Mouse (Mus musculus): ENCODE results near the gene Frmpd4.

Frmpd4 gene

GRCm38 (mm10) chrX:168577131-168577530 is at the start of gene Frmpd4:
Gene Frmpd4 (minus strand): TSS chrX:168577231.
- no peak for DNase-seq

- DNase-seq, result no peak
Observed at GRCm38 (mm10) chrX:168595193-168595592, 18.2 kb upstream of the Frmpd4 start.

- no peak for DNase-seq
Observed at GRCm38 (mm10) chrX:168584303-168584702, 7.3 kb upstream of the Frmpd4 start.

GRCm38 (mm10) chrX:168571808-168572207 is 5.2 kb downstream of the Frmpd4 start:
- no peak for DNase-seq

GRCm38 (mm10) chrX:168569231-168569630 is 7.8 kb downstream of the Frmpd4 start:
- DNase-seq, result no peak

- DNase-seq, result no peak
Observed at GRCm38 (mm10) chrX:168505254-168505653, 71.8 kb downstream of the Frmpd4 start.

- no peak for DNase-seq
Observed at GRCm38 (mm10) chrX:168455233-168455632, 121.8 kb downstream of the Frmpd4 start.

GRCm38 (mm10) chrX:168431206-168431605 is 145.8 kb downstream of the Frmpd4 start:
- no peak for DNase-seq

GRCm38 (mm10) chrX:168429814-168430213 is 147.2 kb downstream of the Frmpd4 start:
- no peak for DNase-seq

GRCm38 (mm10) chrX:168415403-168415802 is 161.6 kb downstream of the Frmpd4 start:
- peak; percentile 68 for DNase-seq

GRCm38 (mm10) chrX:168403512-168403911 is 173.5 kb downstream of the Frmpd4 start:
- no peak for DNase-seq

- DNase-seq, result no peak
Observed at GRCm38 (mm10) chrX:168350431-168350830, 226.6 kb downstream of the Frmpd4 start.

- no peak for DNase-seq
Observed at GRCm38 (mm10) chrX:168349320-168350225, 227.5 kb downstream of the Frmpd4 start.

- DNase-seq, result no peak
Observed at GRCm38 (mm10) chrX:168338212-168338611, 238.8 kb downstream of the Frmpd4 start.

- no peak for DNase-seq
Observed at GRCm38 (mm10) chrX:168325161-168325560, 251.9 kb downstream of the Frmpd4 start.

- no peak for DNase-seq
Observed at GRCm38 (mm10) chrX:168312158-168312557, 264.9 kb downstream of the Frmpd4 start.

GRCm38 (mm10) chrX:168310143-168310542 is 266.9 kb downstream of the Frmpd4 start:
- DNase-seq, result no peak

GRCm38 (mm10) chrX:168292506-168292905 is 284.5 kb downstream of the Frmpd4 start:
- no peak for DNase-seq

GRCm38 (mm10) chrX:168207034-168207433 is 370.0 kb downstream of the Frmpd4 start:
- DNase-seq, result no peak

GRCm38 (mm10) chrX:168191944-168192343 is 385.1 kb downstream of the Frmpd4 start:
- DNase-seq, result no peak

- no peak for DNase-seq
Observed at GRCm38 (mm10) chrX:168189563-168189962, 387.5 kb downstream of the Frmpd4 start.

GRCm38 (mm10) chrX:168163001-168163400 is 414.0 kb downstream of the Frmpd4 start:
- no peak for DNase-seq

GRCm38 (mm10) chrX:168158866-168159265 is 418.2 kb downstream of the Frmpd4 start:
- DNase-seq, result no peak

GRCm38 (mm10) chrX:168141051-168141450 is 436.0 kb downstream of the Frmpd4 start:
- DNase-seq, result no peak

- DNase-seq, result peak; percentile 1
Observed at GRCm38 (mm10) chrX:168124043-168124442, 453.0 kb downstream of the Frmpd4 start.

All from embryo, embryonic 11 days (tissue).